32 mouse cellular contexts compared by ENCODE assay signal in the genomic region with DNA sequence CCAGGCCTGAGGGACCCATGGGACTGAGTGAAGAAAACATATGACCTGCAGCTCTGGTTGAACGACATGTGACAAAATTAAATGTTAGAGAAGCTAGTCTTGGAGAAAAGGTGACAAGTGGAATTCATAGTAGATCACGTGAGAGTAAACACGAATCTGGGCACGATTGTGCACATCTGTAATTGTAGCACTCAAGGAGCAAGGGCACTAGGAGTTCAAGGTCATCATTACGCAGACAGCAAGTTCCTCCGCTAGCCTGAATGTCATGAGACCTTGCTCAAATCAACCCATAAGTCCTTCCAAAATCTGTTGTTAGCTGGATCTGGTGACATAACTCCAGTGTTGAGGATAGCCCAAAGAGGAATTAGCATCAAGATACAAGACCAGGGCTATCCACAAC. TPM values are rescaled to one million over a fixed set of nuclear protein-coding genes. Genes with fewer than 3 reads are reported as not detected.
"Had no signal": no experiment of that assay in that cellular context is flagged by ENCODE, and none has a peak within 500 bp of the region (broad histone marks: within the 10 kb centered on the region; RNA-seq: fewer than 3 reads in every experiment).

No protein-coding gene starts in this region.

- H3K27me3 ChIP-seq: limb, embryonic 12.5 days; limb, embryonic 13.5 days; limb, embryonic 15.5 days; liver, embryonic 13.5 days; liver, embryonic 15.5 days; lung, embryonic 15.5 days; megakaryocyte, embryonic 14.5 days; midbrain, embryonic 12.5 days; midbrain, embryonic 13.5 days; midbrain, embryonic 15.5 days; neural tube, embryonic 12.5 days had no signal

- H3K36me3 ChIP-seq: limb, embryonic 10.5 days; limb, embryonic 12.5 days; limb, embryonic 13.5 days; limb, embryonic 15.5 days; liver, embryonic 13.5 days; lung, embryonic 15.5 days; midbrain, embryonic 10.5 days; midbrain, embryonic 12.5 days; midbrain, embryonic 13.5 days; midbrain, embryonic 15.5 days; neural tube, embryonic 12.5 days had no signal

- H3K4me3 ChIP-seq: limb, embryonic 10.5 days; limb, embryonic 12.5 days; limb, embryonic 13.5 days; limb, embryonic 15.5 days; liver, embryonic 13.5 days; liver, embryonic 15.5 days; lung, embryonic 15.5 days; megakaryocyte, embryonic 14.5 days; midbrain, embryonic 10.5 days; midbrain, embryonic 12.5 days; midbrain, embryonic 13.5 days; midbrain, embryonic 15.5 days; myocyte; neural tube, embryonic 12.5 days had no signal

- DNase-seq: left cerebral cortex, postnatal 4 days; liver; liver, embryonic 13.5 days; liver, postnatal 0 days; lung, adult 18-20 months; lung, adult 2 months; lung, embryonic 14.5 days; lung, postnatal 10 days; lung, postnatal 14 days; lung, postnatal 36 days; lung, postnatal 4 days; midbrain, embryonic 14.5 days had no signal

- H3K4me2 ChIP-seq: limb, embryonic 12.5 days; limb, embryonic 13.5 days; limb, embryonic 15.5 days; liver, embryonic 13.5 days; liver, embryonic 15.5 days; lung, embryonic 14.5 days; lung, embryonic 15.5 days; midbrain, embryonic 11.5 days; midbrain, embryonic 12.5 days; midbrain, embryonic 13.5 days; midbrain, embryonic 15.5 days; neural tube, embryonic 12.5 days had no signal

- H3K4me1 ChIP-seq: limb, embryonic 10.5 days; limb, embryonic 12.5 days; limb, embryonic 13.5 days; limb, embryonic 15.5 days; liver, embryonic 13.5 days; liver, embryonic 15.5 days; lung, embryonic 15.5 days; megakaryocyte, embryonic 14.5 days; midbrain, embryonic 12.5 days; midbrain, embryonic 13.5 days; midbrain, embryonic 15.5 days; neural tube, embryonic 12.5 days had no signal

- H3K9ac ChIP-seq: limb, embryonic 12.5 days; limb, embryonic 13.5 days; limb, embryonic 15.5 days; liver, embryonic 13.5 days; liver, embryonic 14.5 days; liver, embryonic 15.5 days; liver, postnatal 0 days; lung, embryonic 14.5 days; lung, embryonic 15.5 days; midbrain, embryonic 12.5 days; midbrain, embryonic 13.5 days; midbrain, embryonic 15.5 days; neural tube, embryonic 12.5 days had no signal

- H3K27ac ChIP-seq: limb, embryonic 10.5 days; limb, embryonic 12.5 days; limb, embryonic 13.5 days; limb, embryonic 15.5 days; liver, embryonic 13.5 days; liver, embryonic 14.5 days; liver, embryonic 15.5 days; lung, embryonic 15.5 days; macrophage; midbrain, embryonic 10.5 days; midbrain, embryonic 12.5 days; midbrain, embryonic 13.5 days; midbrain, embryonic 15.5 days; neural tube, embryonic 12.5 days had no signal

- H3K9me3 ChIP-seq: limb, embryonic 10.5 days; limb, embryonic 12.5 days; limb, embryonic 15.5 days; liver, embryonic 13.5 days; liver, embryonic 15.5 days; lung, embryonic 15.5 days; megakaryocyte, embryonic 14.5 days; midbrain, embryonic 10.5 days; midbrain, embryonic 12.5 days; midbrain, embryonic 13.5 days; midbrain, embryonic 15.5 days; neural tube, embryonic 12.5 days had no signal

- ATAC-seq: liver, postnatal 0 days; lung, postnatal 0 days; midbrain, embryonic 13.5 days; midbrain, embryonic 15.5 days; midbrain, embryonic 16.5 days had no signal

RNA-seq across cellular contexts. Expression of gene Fmo4, which starts 25.2 kb away (rescaled TPM):
- polyA plus RNA-seq: limb, embryonic 11.5 days; macrophage; myocyte had no signal

RNA-seq across cellular contexts. Expression of gene Fmo1, which starts 27.4 kb away (rescaled TPM):
- polyA plus RNA-seq: macrophage had no signal

RNA-seq across cellular contexts. Expression of gene Fmo2, which starts 59.5 kb away (rescaled TPM):
- polyA plus RNA-seq: macrophage; midbrain, embryonic 11.5 days; midbrain, embryonic 13.5 days; midbrain, embryonic 14.5 days; midbrain, embryonic 15.5 days; myocyte; neural tube, embryonic 11.5 days had no signal
